Mouse (Mus musculus) G1E (cell line): ENCODE measurements at regions not wholly inside any gene's neighbourhood (a gene's known extent, or its start where the extent isn't known, plus 50 kb on each side); places are given as distances from the start of the nearest gene placed in this dataset.
A peak's percentile ranks its signal among the peaks of the same experiment; 100 is the strongest.

ENCODE experiments used
- ATAC-seq: 2 replicates; pipeline ENCODE4 v1.8.0; 2016; ENCODE audit warnings: mild to moderate bottlenecking; ENCODE audit not compliant: insufficient number of reproducible peaks, poor library complexity, low FRiP score, severe bottlenecking; ENCODE audit errors: extremely low read depth
- DNase-seq: peaks from one replicate; pipeline ENCODE4 v3.0.0; 2012; ENCODE audit warnings: low spot score
- H3K27me3 ChIP-seq: 2 replicates; pipeline ENCODE4 v1.6.1; 2012; ENCODE audit warnings: mild to moderate bottlenecking, low read length, inconsistent platforms; ENCODE audit not compliant: insufficient read depth
- H3K36me3 ChIP-seq: replicated peaks from 2 replicates; pipeline ENCODE3; 2012; ENCODE audit warnings: mild to moderate bottlenecking, inconsistent platforms
- H3K4me1 ChIP-seq: 2 replicates; pipeline ENCODE4 v1.6.1; 2012; ENCODE audit warnings: low read depth, low read length, inconsistent platforms, mixed read lengths; ENCODE audit not compliant: insufficient read depth
- H3K4me3 ChIP-seq: 2 replicates; pipeline ENCODE4 v1.5.1; 2012; ENCODE audit warnings: low read depth, mild to moderate bottlenecking, inconsistent platforms, low read length, moderate library complexity, mixed read lengths
- H3K9me3 ChIP-seq: replicated peaks from 2 replicates; pipeline ENCODE4 v1.6.1; 2012; ENCODE audit warnings: inconsistent platforms
- CTCF ChIP-seq: IDR thresholded peaks from 2 replicates; pipeline ENCODE4 v1.5.1; 2012; ENCODE audit warnings: low read depth, low read length, inconsistent platforms, mixed read lengths
- GATA1 ChIP-seq: IDR thresholded peaks from 2 replicates; pipeline ENCODE4 v1.6.1; 2012; ENCODE audit warnings: borderline replicate concordance, low read length, inconsistent platforms, mixed read lengths
- GATA2 ChIP-seq: IDR thresholded peaks from 2 replicates; pipeline ENCODE4 v1.6.1; 2012; ENCODE audit warnings: low read depth, low read length, inconsistent platforms, borderline replicate concordance
- POLR2AphosphoS5 ChIP-seq: IDR thresholded peaks from 2 replicates; pipeline ENCODE4 v1.6.1; 2012; ENCODE audit warnings: low read depth, low read length, inconsistent platforms; ENCODE audit not compliant: insufficient replicate concordance
- TAL1 ChIP-seq: conservative IDR thresholded peaks from 2 replicates; pipeline ENCODE4 v1.6.1; 2012; ENCODE audit warnings: low read depth, low read length, inconsistent platforms, mixed read lengths

GRCm38 (mm10) chrX:77432846-77433810 is 77.7 kb upstream of the Tbl1x start:
- H3K9me3 ChIP-seq: no peaks in the 10 kb centered on the region
- peak; percentile 77 for DNase-seq
- H3K36me3 ChIP-seq: no peaks in the 10 kb centered on the region
- no peaks in the 10 kb centered on the region for H3K27me3 ChIP-seq
- peaks cover 4% of the 10 kb centered on the region; the same call in 1 of the 2 replicates for H3K4me1 ChIP-seq
- H3K4me3 ChIP-seq: peak overlapping the region; percentile 49; the same call in 1 of the 2 replicates
- peak; percentile 95 for ATAC-seq
- TF ChIP-seq POLR2AphosphoS5 (no peak), CTCF (no peak), TAL1 (no peak), GATA2 (no peak), GATA1 (no peak)

- TF ChIP-seq TAL1 (no peak), GATA2 (no peak), GATA1 (no peak), CTCF (no peak), POLR2AphosphoS5 (no peak)
- H3K4me3 ChIP-seq: peak overlapping the region; percentile 49; the same call in 1 of the 2 replicates
- ATAC-seq: no peak
- H3K9me3 ChIP-seq: no peaks in the 10 kb centered on the region
- H3K27me3 ChIP-seq: no peaks in the 10 kb centered on the region
- no peak for DNase-seq
- peaks cover 4% of the 10 kb centered on the region; the same call in 1 of the 2 replicates for H3K4me1 ChIP-seq
- no peaks in the 10 kb centered on the region for H3K36me3 ChIP-seq
These were observed 77.0 kb upstream of the Tbl1x start for GRCm38 (mm10) chrX:77433811-77434192.

GRCm38 (mm10) chrX:77443852-77444492 is 66.8 kb upstream of the Tbl1x start:
- no peak overlapping the region for H3K4me3 ChIP-seq
- no peaks in the 10 kb centered on the region for H3K36me3 ChIP-seq
- H3K4me1 ChIP-seq: no peaks in the 10 kb centered on the region
- TF ChIP-seq GATA2 (no peak), GATA1 (no peak), TAL1 (no peak), CTCF (no peak), POLR2AphosphoS5 (no peak)
- H3K27me3 ChIP-seq: peaks cover 11% of the 10 kb centered on the region
- no peak for ATAC-seq
- no peak for DNase-seq
- no peaks in the 10 kb centered on the region for H3K9me3 ChIP-seq

- Histone ChIP-seq H3K36me3 (no peaks in the 10 kb centered on the region), H3K4me1 (no peaks in the 10 kb centered on the region), H3K9me3 (no peaks in the 10 kb centered on the region), H3K4me3 (no peak overlapping the region), H3K27me3 (peaks cover 11% of the 10 kb centered on the region)
- DNase-seq: no peak
- no peak for ATAC-seq
- TF ChIP-seq TAL1: no peak
- TF ChIP-seq POLR2AphosphoS5: no peak
- TF ChIP-seq GATA2: no peak
- TF ChIP-seq CTCF: no peak
- no peak for TF ChIP-seq GATA1
These were observed 64.1 kb upstream of the Tbl1x start for GRCm38 (mm10) chrX:77446755-77447154.

- Histone ChIP-seq H3K27me3 (peaks cover 8% of the 10 kb centered on the region; the same call in 1 of the 2 replicates), H3K4me3 (no peak overlapping the region), H3K36me3 (no peaks in the 10 kb centered on the region), H3K9me3 (no peaks in the 10 kb centered on the region), H3K4me1 (no peaks in the 10 kb centered on the region)
- TF ChIP-seq GATA2 (no peak), TAL1 (no peak), POLR2AphosphoS5 (no peak), CTCF (no peak), GATA1 (no peak)
- DNase-seq (no peak), ATAC-seq (no peak)
These were observed 58.7 kb upstream of the Tbl1x start for GRCm38 (mm10) chrX:77451977-77452675.
